15 mouse cellular contexts compared by ENCODE assay signal in genomic region chr19:45411000-45411399, GRCm38 (mm10). TPM values are rescaled to one million over a fixed set of nuclear protein-coding genes. Genes with fewer than 3 reads are reported as not detected.
DNase-seq lines count a peak whose midpoint lies in the region; ATAC-seq and TF ChIP-seq lines count a peak whose summit lies in the region.
"Had no signal": no experiment of that assay in that cellular context is flagged by ENCODE, and none has a peak within 500 bp of the region (broad histone marks: within the 10 kb centered on the region; RNA-seq: fewer than 3 reads in every experiment).

No protein-coding gene starts in this region.

- H3K9ac ChIP-seq in hindbrain, embryonic 14.5 days: no peak overlapping the region
- H3K9ac ChIP-seq: heart, embryonic 15.5 days; limb, embryonic 12.5 days had no signal

- no peak overlapping the region for H3K27ac ChIP-seq in layer of hippocampus, adult 2 months
- H3K27ac ChIP-seq in thymus, adult 2 months (ENCODE audit: control insufficient read depth, insufficient read depth, low read length): no peak overlapping the region
- H3K27ac ChIP-seq in hindbrain, embryonic 14.5 days: no peak overlapping the region
- no peak overlapping the region for H3K27ac ChIP-seq in embryonic facial prominence, embryonic 10.5 days (replicated peaks)
- H3K27ac ChIP-seq: heart, embryonic 15.5 days; limb, embryonic 12.5 days; midbrain, embryonic 10.5 days had no signal

- WGBS in thymus, adult 2 months: 50% methylated on average over 2 of the region's 2 CpGs
- WGBS in hindbrain, embryonic 14.5 days: 74% methylated on average over 2 of the region's 2 CpGs
- 66% methylated on average over 2 of the region's 2 CpGs for whole genome bisulfite sequencing in embryonic facial prominence, embryonic 10.5 days

- 0 out of 2 replicates have a peak, but pooled peaks have one; percentile 15 for TF ChIP-seq CTCF in layer of hippocampus, adult 2 months (conservative IDR thresholded peaks at IDR 0.05)
- TF ChIP-seq CTCF in E14TG2a.4 (conservative IDR thresholded peaks at IDR 0.05; ENCODE audit: low read length): peak; percentile 19; the same call in 1 of the 2 replicates
- peak; percentile 73; the same call in 1 of the 2 replicates for TF ChIP-seq CTCF in thymus, adult 2 months (IDR thresholded peaks at IDR 0.05; ENCODE audit: borderline replicate concordance, control insufficient read depth, extremely low read depth, insufficient read depth, low read length, poor library complexity)

- peaks cover 9% of the 10 kb centered on the region for H3K4me1 ChIP-seq in E14TG2a.4 (replicated peaks; ENCODE audit: low read depth, low read length)
- no peaks in the 10 kb centered on the region for H3K4me1 ChIP-seq in thymus, adult 2 months (replicated peaks; ENCODE audit: control insufficient read depth, insufficient read depth, low read length)
- H3K4me1 ChIP-seq in hindbrain, embryonic 14.5 days (replicated peaks; ENCODE audit: control insufficient read depth, insufficient read depth, low read length): no peaks in the 10 kb centered on the region
- H3K4me1 ChIP-seq in embryonic facial prominence, embryonic 10.5 days: no peaks in the 10 kb centered on the region
- H3K4me1 ChIP-seq: limb, embryonic 12.5 days; midbrain, embryonic 10.5 days had no signal

- H3K27me3 ChIP-seq in E14TG2a.4 (ENCODE audit: insufficient read depth, low read length): no peaks in the 10 kb centered on the region
- H3K27me3 ChIP-seq in thymus, adult 2 months (ENCODE audit: control insufficient read depth, insufficient read depth, low read length): no peaks in the 10 kb centered on the region
- H3K27me3 ChIP-seq in hindbrain, embryonic 14.5 days (ENCODE audit: control insufficient read depth, insufficient read depth, low read length): no peaks in the 10 kb centered on the region
- no peaks in the 10 kb centered on the region for H3K27me3 ChIP-seq in embryonic facial prominence, embryonic 10.5 days (replicated peaks; ENCODE audit: low read depth, poor library complexity, severe bottlenecking)
- H3K27me3 ChIP-seq: heart, embryonic 15.5 days; limb, embryonic 12.5 days had no signal

- no peak for DNase-seq in layer of hippocampus, adult 2 months (ENCODE audit: low spot score in 2 of 2)
- no peak for DNase-seq in layer of hippocampus, postnatal 10 days (ENCODE audit: low spot score in 2 of 2)
- peak; percentile 46 for DNase-seq in thymus, adult 2 months
- DNase-seq in hindbrain, embryonic 14.5 days (ENCODE audit: low spot score): no peak
- DNase-seq in embryonic facial prominence, embryonic 10.5 days (ENCODE audit: low spot score): no peak
- DNase-seq in layer of hippocampus, adult 18-20 months (ENCODE audit: low spot score in 2 of 2): no peak
- DNase-seq: adrenal gland, postnatal 25 days; cerebellum, adult 8-10 months; layer of hippocampus, adult 9-11 months had no signal

- H3K36me3 ChIP-seq in E14TG2a.4 (ENCODE audit: insufficient read depth, low read length): no peaks in the 10 kb centered on the region; the same call in 1 of the 2 replicates
- H3K36me3 ChIP-seq in thymus, adult 2 months (ENCODE audit: control insufficient read depth, insufficient read depth, low read length): no peaks in the 10 kb centered on the region
- H3K36me3 ChIP-seq in hindbrain, embryonic 14.5 days (replicated peaks; ENCODE audit: control insufficient read depth, insufficient read depth): no peaks in the 10 kb centered on the region
- H3K36me3 ChIP-seq in embryonic facial prominence, embryonic 10.5 days (replicated peaks): no peaks in the 10 kb centered on the region
- H3K36me3 ChIP-seq: heart, embryonic 15.5 days had no signal

- H3K9me3 ChIP-seq in E14TG2a.4 (ENCODE audit: low read length): no peaks in the 10 kb centered on the region
- H3K9me3 ChIP-seq in hindbrain, embryonic 14.5 days (ENCODE audit: control insufficient read depth, low read length): no peaks in the 10 kb centered on the region
- no peaks in the 10 kb centered on the region for H3K9me3 ChIP-seq in embryonic facial prominence, embryonic 10.5 days
- H3K9me3 ChIP-seq: heart, embryonic 15.5 days; limb, embryonic 12.5 days; midbrain, embryonic 10.5 days had no signal

- peak; percentile 52 for ATAC-seq in erythroblast, adult 5-6 weeks (replicated peaks; ENCODE audit: low FRiP score, poor library complexity, severe bottlenecking)
- ATAC-seq in hindbrain, embryonic 14.5 days (ENCODE audit: low FRiP score): no peak
- ATAC-seq: intestine, embryonic 16.5 days had no signal

- H3K4me2 ChIP-seq in hindbrain, embryonic 14.5 days (replicated peaks): no peak overlapping the region
- H3K4me2 ChIP-seq: heart, embryonic 15.5 days; limb, embryonic 12.5 days had no signal

- no peak for TF ChIP-seq POLR2A in thymus, adult 2 months (IDR thresholded peaks at IDR 0.05; ENCODE audit: control insufficient read depth, extremely low read depth, insufficient read depth, low read length, poor library complexity)

- H3K4me3 ChIP-seq in layer of hippocampus, adult 2 months: no peak overlapping the region
- H3K4me3 ChIP-seq in E14TG2a.4 (replicated peaks; ENCODE audit: low read length): no peak overlapping the region
- no peak overlapping the region for H3K4me3 ChIP-seq in thymus, adult 2 months (ENCODE audit: control insufficient read depth, insufficient read depth, low read length)
- no peak overlapping the region for H3K4me3 ChIP-seq in hindbrain, embryonic 14.5 days (replicated peaks; ENCODE audit: low read length)
- H3K4me3 ChIP-seq in embryonic facial prominence, embryonic 10.5 days: no peak overlapping the region
- H3K4me3 ChIP-seq: heart, embryonic 15.5 days; limb, embryonic 12.5 days; midbrain, embryonic 10.5 days had no signal

RNA-seq across cellular contexts. Expression of gene Btrc, which starts 47.5 kb away (rescaled TPM):
- 10 to 100 TPM; 92.9 to 93.9 TPM for total RNA-seq in layer of hippocampus, adult 2 months (2021)
- total RNA-seq in layer of hippocampus, postnatal 10 days (2021): 10 to 100 TPM; 79.1 to 87.1 TPM
- total RNA-seq in erythroblast, adult 5-6 weeks (2015; ENCODE audit: low replicate concordance): 357 and 382 TPM in 2 replicates
- total RNA-seq in erythroblast, adult 5-6 weeks (2017; ENCODE audit: low replicate concordance): 645 and 662 TPM in 2 replicates
- polyA plus RNA-seq in thymus, adult 2 months (2012; rRNA removed): 14.1 and 17.1 TPM in 2 replicates
- polyA plus RNA-seq in hindbrain, embryonic 14.5 days (2014; fragmentation: Nextera tagmentation; extraction: Ambion mirVana): 74.3 TPM in 2 replicates
- polyA plus RNA-seq in embryonic facial prominence, embryonic 10.5 days (2016; fragmentation: Nextera tagmentation; extraction: Ambion mirVana): 52.2 and 55.4 TPM in 2 replicates
- total RNA-seq in layer of hippocampus, adult 18-20 months (2021): 100 to 1,000 TPM in 1 of 2 experiments, 10 to 100 TPM in 1; 99.8 to 104 TPM

Comparison
In these comparisons a context has a peak if more than half of its experiments do, and no peak if none do; other contexts are left out.
1. CTCF ChIP-seq: peak in every context shown above with its lines; median percentile 73 in thymus, adult 2 months; 19 in E14TG2a.4; 15 in layer of hippocampus, adult 2 months.